Mouse (Mus musculus): ENCODE data around the gene Cacna2d1.

DNA sequence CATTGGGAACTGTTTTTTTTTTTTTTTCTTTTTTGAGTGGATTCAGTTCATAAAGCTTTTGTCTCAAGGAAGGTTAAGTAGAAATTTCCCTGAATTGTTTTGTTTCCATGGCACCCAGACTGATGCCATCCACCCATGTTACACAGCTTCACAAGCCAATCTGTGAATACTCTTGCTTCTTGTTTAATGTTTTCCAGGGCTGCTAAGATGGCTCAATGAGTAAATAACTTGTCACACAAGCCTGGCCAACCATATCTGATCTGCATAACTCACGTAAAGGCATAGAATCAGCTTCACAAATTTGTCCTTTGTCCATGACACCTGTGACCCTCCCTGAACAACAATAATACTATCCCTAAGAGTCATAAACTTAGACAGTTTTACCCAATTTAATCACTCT, 99.1 kb downstream of the Cacna2d1 start:
- TF ChIP-seq POLR2A (IDR thresholded peaks at IDR 0.05; ENCODE audit: borderline replicate concordance, control insufficient read depth, low read depth, low read length) (no peak), CTCF (IDR thresholded peaks at IDR 0.05; ENCODE audit: control insufficient read depth, insufficient read depth, low read length) (no peak)
